Mouse (Mus musculus) lung, embryonic 14.5 days (tissue): ENCODE measurements around the gene Rrp9. TPM values are rescaled to one million over a fixed set of nuclear protein-coding genes. Genes with fewer than 3 reads are reported as not detected.

Experiments used
- ATAC-seq: fragments of 200-750 bp; cut with Nextera tagmentation; 2 replicates; pipeline ENCODE4 v1.8.0; 2017; ENCODE audit warnings: mild to moderate bottlenecking, moderate TSS enrichment, moderate library complexity; ENCODE audit not compliant: insufficient read depth
- DNase-seq: peaks from one replicate; pipeline ENCODE4 v3.0.0-alpha.2; 2015
- H3K27ac ChIP-seq: fragments of 300-500 bp; sonication (generic); 2 replicates; pipeline ENCODE4 v1.5.1; 2014; ENCODE audit warnings: low read depth, mild to moderate bottlenecking, moderate library complexity
- H3K27me3 ChIP-seq: fragments of 300-500 bp; sonication (generic); 2 replicates; pipeline ENCODE4 v1.6.1; 2014; ENCODE audit warnings: low read length, control low read depth; ENCODE audit not compliant: insufficient read depth
- H3K36me3 ChIP-seq: fragments of 300-500 bp; sonication (generic); 2 replicates; pipeline ENCODE4 v1.6.1; 2014; ENCODE audit warnings: control low read depth; ENCODE audit not compliant: insufficient read depth
- H3K4me1 ChIP-seq: fragments of 300-500 bp; sonication (generic); 2 replicates; pipeline ENCODE4 v1.6.1; 2014; ENCODE audit warnings: antibody characterized with exemption, control low read depth; ENCODE audit not compliant: insufficient read depth
- H3K4me2 ChIP-seq: fragments of 300-500 bp; sonication (generic); 2 replicates; pipeline ENCODE4 v1.6.1; 2014; ENCODE audit warnings: mild to moderate bottlenecking
- H3K4me3 ChIP-seq: fragments of 300-500 bp; sonication (generic); 2 replicates; pipeline ENCODE4 v1.5.1; 2014; ENCODE audit warnings: low read depth, low read length
- H3K9ac ChIP-seq: fragments of 300-500 bp; sonication (generic); 2 replicates; pipeline ENCODE4 v1.6.1; 2014
- H3K9me3 ChIP-seq: fragments of 300-500 bp; sonication (generic); 2 replicates; pipeline ENCODE4 v1.6.1; 2016; ENCODE audit warnings: low read depth, low read length, control low read depth
- CTCF ChIP-seq: IDR thresholded peaks from 2 replicates; pipeline ENCODE4 v1.5.1; 2016; ENCODE audit warnings: antibody characterized with exemption, low read depth
- WGBS: fragments of 180-500 bp; shearing (Covaris S2); extraction: QIAGEN DNeasy Blood & Tissue Kit; methylation state at CpG from one replicate; pipeline ENCODE4 v1.1.7; 2014; 5-methylcytosine and 5-hydroxymethylcytosine counted together
- polyA plus RNA-seq: library from polyadenylated mRNA; unstranded; fragments of >200 nt; fragmentation: Nextera tagmentation; extraction: Ambion mirVana; gene quantifications from 2 replicates; pipeline ENCODE4 v1.2.1, GENCODE M21; 2014

Rrp9 gene
- polyA plus RNA-seq, 1 experiment from 2014 or later = 52.7 TPM

GRCm38 (mm10) chr9:106519433-106519832, 43.7 kb downstream of the Rrp9 start:
- no peaks in the 10 kb centered on the region for H3K27me3 ChIP-seq
- H3K4me2 ChIP-seq = no peak overlapping the region
- H3K9ac ChIP-seq = no peak overlapping the region
- no peak for DNase-seq
- no peaks in the 10 kb centered on the region for H3K4me1 ChIP-seq
- no peak overlapping the region for H3K27ac ChIP-seq
- TF ChIP-seq CTCF = no peak
- 58% methylated on average over 2 of the region's 2 CpGs for WGBS
- H3K4me3 ChIP-seq = no peak overlapping the region
- ATAC-seq = no peak
- no peaks in the 10 kb centered on the region for H3K9me3 ChIP-seq
- no peaks in the 10 kb centered on the region for H3K36me3 ChIP-seq

GRCm38 (mm10) chr9:106519909-106520308, 44.1 kb downstream of the Rrp9 start:
- no peak overlapping the region for H3K9ac ChIP-seq
- ATAC-seq = no peak
- no peak overlapping the region for H3K4me3 ChIP-seq
- no peak overlapping the region for H3K27ac ChIP-seq
- H3K36me3 ChIP-seq = no peaks in the 10 kb centered on the region
- H3K27me3 ChIP-seq = no peaks in the 10 kb centered on the region
- H3K4me2 ChIP-seq = no peak overlapping the region
- DNase-seq = no peak
- 57% methylated on average over 8 of the region's 8 CpGs for WGBS
- H3K9me3 ChIP-seq = no peaks in the 10 kb centered on the region
- TF ChIP-seq CTCF = no peak
- no peaks in the 10 kb centered on the region for H3K4me1 ChIP-seq

DNA sequence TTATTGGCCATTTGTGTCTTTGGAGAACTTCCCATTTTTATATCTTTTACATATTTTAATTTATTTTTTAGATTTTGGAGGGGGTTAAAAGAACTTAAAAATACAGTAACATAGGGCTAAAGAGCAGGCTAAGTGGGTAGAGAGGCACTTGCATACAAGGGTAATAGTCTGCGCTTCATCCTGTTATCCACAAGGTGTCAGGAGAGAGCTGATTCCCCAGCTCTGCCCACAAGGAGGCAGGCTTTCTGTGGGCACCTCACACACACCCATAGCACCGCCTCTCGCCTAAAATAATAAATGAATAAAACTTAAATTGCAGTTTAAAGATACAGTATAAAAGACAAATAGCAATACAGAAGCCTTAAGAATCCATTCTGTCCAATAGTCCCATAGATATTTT, 56.1 kb downstream of the Rrp9 start:
- WGBS = 17% methylated on average over 3 of the region's 3 CpGs
- ATAC-seq (no peak), DNase-seq (peak; percentile 73)
- no peak overlapping the region for H3K9ac ChIP-seq
- no peak overlapping the region for H3K27ac ChIP-seq
- H3K4me3 ChIP-seq = no peak overlapping the region
- no peaks in the 10 kb centered on the region for H3K36me3 ChIP-seq
- H3K4me2 ChIP-seq = no peak overlapping the region
- H3K4me1 ChIP-seq = no peaks in the 10 kb centered on the region
- no peaks in the 10 kb centered on the region for H3K9me3 ChIP-seq
- no peaks in the 10 kb centered on the region for H3K27me3 ChIP-seq
- peak; percentile 87 for TF ChIP-seq CTCF

DNA sequence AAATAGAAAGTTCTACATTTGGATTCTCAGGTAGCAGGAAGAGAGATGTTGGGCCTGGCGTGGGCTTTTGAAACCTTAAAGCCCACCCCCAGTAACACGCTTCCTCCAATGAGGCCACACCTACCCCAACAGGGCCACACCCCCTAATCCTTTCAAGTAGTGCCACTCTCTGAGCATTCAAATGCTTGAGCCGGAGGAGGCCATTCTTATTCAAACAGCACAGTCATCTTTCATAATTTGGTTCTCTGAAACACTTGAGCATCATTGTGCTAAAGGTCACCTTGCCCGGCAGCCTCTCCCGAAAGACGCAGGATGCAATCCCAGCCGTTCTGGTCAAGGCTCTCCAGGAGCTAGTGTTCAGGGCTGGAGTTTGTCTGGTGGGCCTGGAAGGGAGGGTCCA, 58.5 kb downstream of the Rrp9 start:
- Histone ChIP-seq H3K27ac (no peak overlapping the region), H3K27me3 (no peaks in the 10 kb centered on the region), H3K4me3 (no peak overlapping the region), H3K9me3 (no peaks in the 10 kb centered on the region), H3K4me1 (no peaks in the 10 kb centered on the region), H3K9ac (no peak overlapping the region), H3K4me2 (no peak overlapping the region), H3K36me3 (no peaks in the 10 kb centered on the region)
- 94% methylated on average over 7 of the region's 7 CpGs for WGBS
- no peak for TF ChIP-seq CTCF
- no peak for DNase-seq
- no peak for ATAC-seq

DNA sequence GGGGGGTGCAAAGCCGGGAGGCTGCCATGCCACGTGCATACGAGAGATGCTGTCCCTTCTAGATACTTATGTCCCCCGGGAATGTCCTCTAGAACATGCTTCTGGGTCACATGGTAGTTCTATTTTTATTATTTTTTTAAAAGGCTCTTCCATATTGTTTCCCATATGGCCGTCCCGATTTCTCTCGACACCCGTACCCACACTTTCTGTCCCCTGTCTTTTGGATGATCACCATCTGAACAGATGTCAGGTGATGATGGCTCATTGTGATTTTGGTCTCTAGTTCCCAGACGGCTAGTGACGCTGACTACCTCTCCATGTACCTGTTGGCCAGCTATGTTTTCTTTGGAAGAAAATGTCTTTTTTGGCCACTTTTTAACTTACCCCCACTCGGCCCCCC, 59.2 kb downstream of the Rrp9 start:
- no peak overlapping the region for H3K9ac ChIP-seq
- no peak overlapping the region for H3K4me3 ChIP-seq
- H3K9me3 ChIP-seq = no peaks in the 10 kb centered on the region
- TF ChIP-seq CTCF = no peak
- ATAC-seq (no peak), DNase-seq (no peak)
- H3K36me3 ChIP-seq = no peaks in the 10 kb centered on the region
- no peaks in the 10 kb centered on the region for H3K27me3 ChIP-seq
- no peaks in the 10 kb centered on the region for H3K4me1 ChIP-seq
- no peak overlapping the region for H3K27ac ChIP-seq
- WGBS = 87% methylated on average over 11 of the region's 11 CpGs
- no peak overlapping the region for H3K4me2 ChIP-seq

Other genes starting within 250 kb of the Rrp9 start
- 104 and 110 TPM in 2 replicates for gene Alas1, start 227.3 kb upstream of the Rrp9 start, polyA plus RNA-seq
- gene Poc1a, start 194.9 kb upstream of the Rrp9 start, polyA plus RNA-seq = 27.1 and 29.5 TPM in 2 replicates
- gene Dusp7, start 107.3 kb upstream of the Rrp9 start, polyA plus RNA-seq = 23.9 and 27.3 TPM in 2 replicates
- 1,268 and 1,276 TPM in 2 replicates for gene Rpl29, start 46.5 kb upstream of the Rrp9 start, polyA plus RNA-seq
- 33.2 and 34.9 TPM in 2 replicates for gene Acy1, start 37.6 kb upstream of the Rrp9 start, polyA plus RNA-seq
- gene Abhd14b, start 28.5 kb upstream of the Rrp9 start, polyA plus RNA-seq = 10.0 and 11.0 TPM in 2 replicates
- 46.0 and 48.4 TPM in 2 replicates for gene Abhd14a, start 28.3 kb upstream of the Rrp9 start, polyA plus RNA-seq
- gene Pcbp4, start 22.7 kb upstream of the Rrp9 start, polyA plus RNA-seq = 95.9 and 109 TPM in 2 replicates
- gene Gpr62, start 10.0 kb upstream of the Rrp9 start, polyA plus RNA-seq = 0.26 and 0.34 TPM in 2 replicates
- gene Parp3, start 986 bp downstream of the Rrp9 start, polyA plus RNA-seq = 1.6 and 2.4 TPM in 2 replicates
- gene Iqcf1, start 24.0 kb downstream of the Rrp9 start, polyA plus RNA-seq = not detected in 2 replicates
- not detected in 2 replicates for gene Iqcf5, start 38.6 kb downstream of the Rrp9 start, polyA plus RNA-seq
- gene Iqcf3, start 85.7 kb downstream of the Rrp9 start, polyA plus RNA-seq = not detected in 2 replicates
- gene Iqcf4, start 95.0 kb downstream of the Rrp9 start, polyA plus RNA-seq = not detected in 2 replicates
- gene Iqcf6, start 150.6 kb downstream of the Rrp9 start, polyA plus RNA-seq = not detected in 2 replicates
- not detected in 2 replicates for gene Grm2, start 180.1 kb downstream of the Rrp9 start, polyA plus RNA-seq
- gene Tex264, start 210.0 kb downstream of the Rrp9 start, polyA plus RNA-seq = 41.3 and 47.8 TPM in 2 replicates